Mouse (Mus musculus): ENCODE data around the gene Rex1bd. TPM values are rescaled to one million over a fixed set of nuclear protein-coding genes. Genes with fewer than 3 reads are reported as not detected.
A peak's percentile ranks its signal among the peaks of the same experiment; 100 is the strongest.

The Rex1bd gene
- polyA plus RNA-seq, 1 experiment: 86.2 TPM

DNA sequence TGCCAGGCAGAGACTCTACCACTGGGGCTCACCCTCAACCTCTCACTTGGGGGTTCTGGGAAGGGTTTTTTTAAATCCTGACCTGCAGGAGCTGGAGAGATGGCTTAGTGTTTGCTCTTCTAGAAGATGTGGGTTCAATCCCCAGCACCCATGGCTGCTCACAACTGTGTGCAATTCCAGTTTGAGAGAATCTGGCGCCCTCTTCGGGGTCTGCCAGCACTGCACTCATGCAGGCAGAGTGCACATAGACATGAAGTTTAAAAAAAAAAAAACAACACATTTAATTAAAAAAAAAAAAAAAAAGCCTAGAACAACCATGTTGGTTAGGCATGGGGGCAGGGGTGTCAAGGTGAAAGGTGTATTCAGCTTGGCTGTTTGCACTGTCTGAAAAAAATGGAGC is 23.8 kb upstream of the Rex1bd start:
- Histone ChIP-seq H3K4me1 (ENCODE audit: control insufficient read depth, insufficient read depth, insufficient read length) (peaks cover 6% of the 10 kb centered on the region; the same call in 1 of the 2 replicates), H3K36me3 (ENCODE audit: control insufficient read depth, insufficient read depth, low read length) (peaks cover 32% of the 10 kb centered on the region), H3K27ac (ENCODE audit: insufficient read depth, low read length) (no peak overlapping the region), H3K4me3 (ENCODE audit: extremely low read depth, insufficient read depth, insufficient read length) (no peak overlapping the region), H3K27me3 (ENCODE audit: control insufficient read depth, insufficient read depth, low read length) (no peaks in the 10 kb centered on the region)
- no peak for DNase-seq (ENCODE audit: low read depth in 1 of 2, low spot score in 2 of 2)
- no peak for TF ChIP-seq CTCF (IDR thresholded peaks at IDR 0.05; ENCODE audit: extremely low read depth, insufficient read depth, insufficient read length, insufficient replicate concordance)
- no peak for TF ChIP-seq POLR2A (IDR thresholded peaks at IDR 0.05; ENCODE audit: low read depth, low read length)
- 91% methylated on average over 2 of the region's 2 CpGs for WGBS

DNA sequence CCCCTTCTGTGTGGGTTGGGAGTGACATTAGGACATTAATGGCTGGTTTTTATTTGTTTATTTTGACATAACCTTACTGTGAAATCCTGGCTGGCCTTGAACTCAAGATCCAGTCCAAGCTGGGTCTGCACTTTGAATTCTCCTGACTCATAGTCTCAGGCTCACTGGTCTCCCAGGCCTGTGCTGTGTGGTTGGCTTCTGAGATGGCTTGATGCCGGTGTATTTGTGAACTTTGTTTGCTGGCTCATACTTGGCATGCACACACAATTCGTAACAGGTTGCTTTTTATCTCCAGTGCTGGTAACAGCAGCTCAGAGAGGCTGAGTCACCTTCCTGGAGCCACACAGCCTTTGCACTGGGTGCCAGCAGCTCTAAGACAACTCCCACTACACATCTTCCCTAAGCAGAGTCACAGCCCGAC is 23.2 kb upstream of the Rex1bd start:
- Histone ChIP-seq H3K4me3 (ENCODE audit: extremely low read depth, insufficient read depth, insufficient read length) (no peak overlapping the region), H3K4me1 (ENCODE audit: control insufficient read depth, insufficient read depth, insufficient read length) (peaks cover 6% of the 10 kb centered on the region; the same call in 1 of the 2 replicates), H3K27me3 (ENCODE audit: control insufficient read depth, insufficient read depth, low read length) (no peaks in the 10 kb centered on the region), H3K27ac (ENCODE audit: insufficient read depth, low read length) (no peak overlapping the region), H3K36me3 (ENCODE audit: control insufficient read depth, insufficient read depth, low read length) (peaks cover 32% of the 10 kb centered on the region)
- DNase-seq (ENCODE audit: low read depth in 1 of 2, low spot score in 2 of 2): no peak
- 88% methylated on average over 3 of the region's 3 CpGs for WGBS
- no peak for TF ChIP-seq POLR2A (IDR thresholded peaks at IDR 0.05; ENCODE audit: low read depth, low read length)
- TF ChIP-seq CTCF (IDR thresholded peaks at IDR 0.05; ENCODE audit: extremely low read depth, insufficient read depth, insufficient read length, insufficient replicate concordance): no peak

GRCm38 (mm10) chr8:70529299-70529698 is 22.7 kb upstream of the Rex1bd start:
- Histone ChIP-seq H3K4me1 (ENCODE audit: control insufficient read depth, insufficient read depth, insufficient read length) (peaks cover 6% of the 10 kb centered on the region; the same call in 1 of the 2 replicates), H3K27ac (ENCODE audit: insufficient read depth, low read length) (no peak overlapping the region), H3K27me3 (ENCODE audit: control insufficient read depth, insufficient read depth, low read length) (no peaks in the 10 kb centered on the region), H3K36me3 (ENCODE audit: control insufficient read depth, insufficient read depth, low read length) (peaks cover 27% of the 10 kb centered on the region), H3K4me3 (ENCODE audit: extremely low read depth, insufficient read depth, insufficient read length) (no peak overlapping the region)
- DNase-seq (ENCODE audit: low read depth in 1 of 2, low spot score in 2 of 2): no peak
- WGBS: 45% methylated on average over 5 of the region's 5 CpGs
- TF ChIP-seq POLR2A (IDR thresholded peaks at IDR 0.05; ENCODE audit: low read depth, low read length) (no peak), CTCF (IDR thresholded peaks at IDR 0.05; ENCODE audit: extremely low read depth, insufficient read depth, insufficient read length, insufficient replicate concordance) (no peak)

DNA sequence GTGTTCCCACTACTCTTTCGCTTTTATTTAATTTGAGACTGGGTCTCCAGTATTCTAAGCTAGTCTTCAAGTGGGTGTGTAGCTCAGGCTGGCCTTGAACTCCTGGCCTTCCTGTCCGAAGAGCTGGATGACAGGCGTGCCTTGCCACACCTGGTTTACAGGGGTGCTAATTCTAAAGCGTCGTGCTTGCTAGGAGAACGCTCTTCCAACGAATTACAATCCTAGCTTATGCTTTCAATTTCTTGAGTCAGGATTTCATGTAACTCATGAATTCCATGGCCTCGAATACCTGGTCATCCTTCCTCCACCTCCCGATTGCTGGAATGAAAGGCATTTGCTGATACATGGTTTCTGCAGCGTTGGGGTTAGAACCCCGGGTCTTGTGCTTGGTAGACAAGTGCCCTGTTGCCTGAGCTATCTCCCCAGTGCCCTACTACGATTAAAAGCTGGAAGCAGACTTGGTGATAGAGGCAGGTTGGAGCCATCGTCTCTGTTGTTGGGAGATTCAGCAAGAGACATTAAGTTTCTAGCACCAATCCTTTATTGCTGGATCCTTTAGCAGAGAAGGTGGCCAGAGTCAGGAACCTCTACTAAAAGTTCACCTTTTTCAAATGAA is 21.7 kb upstream of the Rex1bd start:
- no peaks in the 10 kb centered on the region for H3K27me3 ChIP-seq (ENCODE audit: control insufficient read depth, insufficient read depth, low read length)
- H3K4me1 ChIP-seq (ENCODE audit: control insufficient read depth, insufficient read depth, insufficient read length): peaks cover 6% of the 10 kb centered on the region; the same call in 1 of the 2 replicates
- H3K36me3 ChIP-seq (ENCODE audit: control insufficient read depth, insufficient read depth, low read length): peaks cover 22% of the 10 kb centered on the region
- no peak for DNase-seq (ENCODE audit: low read depth in 1 of 2, low spot score in 2 of 2)
- H3K27ac ChIP-seq (ENCODE audit: insufficient read depth, low read length): peak overlapping the region; percentile 73
- WGBS: 15% methylated on average over 13 of the region's 13 CpGs
- H3K4me3 ChIP-seq (ENCODE audit: extremely low read depth, insufficient read depth, insufficient read length): peak overlapping the region; percentile 89
- TF ChIP-seq POLR2A (IDR thresholded peaks at IDR 0.05; ENCODE audit: low read depth, low read length) (no peak), CTCF (IDR thresholded peaks at IDR 0.05; ENCODE audit: extremely low read depth, insufficient read depth, insufficient read length, insufficient replicate concordance) (no peak)

DNA sequence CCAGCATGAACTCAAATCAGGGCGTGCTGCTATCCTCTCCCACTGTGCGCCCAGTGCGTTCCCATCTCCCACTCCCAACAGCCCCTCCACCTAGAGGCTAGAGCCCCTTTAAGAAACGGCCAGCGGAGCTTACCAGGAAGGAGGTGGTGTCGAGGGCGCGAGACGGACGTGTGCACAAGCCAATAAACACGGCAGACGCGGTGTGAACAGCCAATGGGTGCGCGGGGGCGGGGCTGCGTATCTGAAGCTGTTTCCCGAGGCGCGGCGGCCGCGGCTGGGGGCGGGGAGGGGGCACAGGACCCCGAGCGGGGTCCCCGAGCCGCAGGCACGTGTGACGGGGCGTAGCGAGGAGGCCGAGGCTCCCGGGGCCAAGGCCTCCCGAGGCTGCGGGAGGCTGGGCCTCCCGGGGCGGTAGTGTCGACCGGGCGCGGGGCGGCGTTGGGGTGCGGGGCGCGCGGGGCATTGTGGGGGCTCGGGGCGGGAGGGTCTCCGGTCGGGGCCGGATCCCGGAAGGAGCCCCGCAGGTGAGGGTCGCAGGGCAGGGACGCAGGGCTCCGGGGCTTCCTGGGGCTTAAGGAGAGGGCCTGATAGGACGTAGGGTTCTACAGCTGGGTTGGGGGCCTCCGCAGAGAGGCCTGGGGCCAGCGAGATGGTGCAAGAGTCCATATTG is 21.1 kb upstream of the Rex1bd start, which contains the start of the genes Fkbp8 and Kxd1:
Gene Fkbp8 (plus strand): TSS at position 213 of the 670 bp plus-strand sequence.
Gene Kxd1 (minus strand): TSS at position 445 of the 670 bp plus-strand sequence.
- Histone ChIP-seq H3K4me3 (ENCODE audit: extremely low read depth, insufficient read depth, insufficient read length) (peak within 1 kb of the TSS; percentile 89), H3K27ac (ENCODE audit: insufficient read depth, low read length) (peak within 1 kb of the TSS; percentile 83), H3K36me3 (ENCODE audit: control insufficient read depth, insufficient read depth, low read length) (peaks cover 19% of the 10 kb centered on the region), H3K4me1 (ENCODE audit: control insufficient read depth, insufficient read depth, insufficient read length) (peaks cover 6% of the 10 kb centered on the region; the same call in 1 of the 2 replicates), H3K27me3 (ENCODE audit: control insufficient read depth, insufficient read depth, low read length) (no peaks in the 10 kb centered on the region)
- under 1% methylated on average over 54 of the region's 61 CpGs for WGBS
- peak; percentile 86 to 95 for DNase-seq (ENCODE audit: low read depth in 1 of 2, low spot score in 2 of 2)
- TF ChIP-seq POLR2A (IDR thresholded peaks at IDR 0.05; ENCODE audit: low read depth, low read length): peak; percentile 19
- no peak for TF ChIP-seq CTCF (IDR thresholded peaks at IDR 0.05; ENCODE audit: extremely low read depth, insufficient read depth, insufficient read length, insufficient replicate concordance)

DNA sequence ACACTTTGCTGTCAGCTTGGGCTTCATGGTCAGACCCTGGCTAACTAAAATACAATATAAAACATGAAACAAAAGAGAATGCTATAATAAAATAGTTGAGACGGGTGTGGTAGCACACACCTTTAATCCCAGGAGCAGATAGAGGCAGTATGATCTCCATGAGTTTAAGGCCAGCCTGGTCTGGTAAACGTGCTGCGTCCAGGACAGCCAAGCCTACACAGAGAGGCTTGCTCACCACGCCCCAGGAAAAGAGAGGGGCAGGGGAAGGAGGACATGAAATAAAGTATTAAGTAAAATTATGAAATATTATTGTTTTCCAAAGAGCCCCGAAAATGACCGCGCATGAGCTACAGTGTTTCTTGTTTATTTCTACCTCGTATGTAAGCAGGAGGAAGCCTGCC is 20.6 kb upstream of the Rex1bd start:
- H3K4me1 ChIP-seq (ENCODE audit: control insufficient read depth, insufficient read depth, insufficient read length): peaks cover 6% of the 10 kb centered on the region; the same call in 1 of the 2 replicates
- peak overlapping the region; percentile 89 for H3K4me3 ChIP-seq (ENCODE audit: extremely low read depth, insufficient read depth, insufficient read length)
- H3K36me3 ChIP-seq (ENCODE audit: control insufficient read depth, insufficient read depth, low read length): peaks cover 15% of the 10 kb centered on the region
- 3% methylated on average over 8 of the region's 8 CpGs for WGBS
- no peaks in the 10 kb centered on the region for H3K27me3 ChIP-seq (ENCODE audit: control insufficient read depth, insufficient read depth, low read length)
- no peak for TF ChIP-seq CTCF (IDR thresholded peaks at IDR 0.05; ENCODE audit: extremely low read depth, insufficient read depth, insufficient read length, insufficient replicate concordance)
- TF ChIP-seq POLR2A (IDR thresholded peaks at IDR 0.05; ENCODE audit: low read depth, low read length): no peak
- peak overlapping the region; percentile 59 for H3K27ac ChIP-seq (ENCODE audit: insufficient read depth, low read length)
- no peak for DNase-seq (ENCODE audit: low read depth in 1 of 2, low spot score in 2 of 2)
